Mouse (Mus musculus) lung, postnatal 25 days (tissue): ENCODE data around the gene Lrfn4.

Experiments used
- DNase-seq: peaks from one replicate; pipeline ENCODE4 v3.0.0; 2022; ENCODE audit warnings: low spot score

Lrfn4 gene

DNA sequence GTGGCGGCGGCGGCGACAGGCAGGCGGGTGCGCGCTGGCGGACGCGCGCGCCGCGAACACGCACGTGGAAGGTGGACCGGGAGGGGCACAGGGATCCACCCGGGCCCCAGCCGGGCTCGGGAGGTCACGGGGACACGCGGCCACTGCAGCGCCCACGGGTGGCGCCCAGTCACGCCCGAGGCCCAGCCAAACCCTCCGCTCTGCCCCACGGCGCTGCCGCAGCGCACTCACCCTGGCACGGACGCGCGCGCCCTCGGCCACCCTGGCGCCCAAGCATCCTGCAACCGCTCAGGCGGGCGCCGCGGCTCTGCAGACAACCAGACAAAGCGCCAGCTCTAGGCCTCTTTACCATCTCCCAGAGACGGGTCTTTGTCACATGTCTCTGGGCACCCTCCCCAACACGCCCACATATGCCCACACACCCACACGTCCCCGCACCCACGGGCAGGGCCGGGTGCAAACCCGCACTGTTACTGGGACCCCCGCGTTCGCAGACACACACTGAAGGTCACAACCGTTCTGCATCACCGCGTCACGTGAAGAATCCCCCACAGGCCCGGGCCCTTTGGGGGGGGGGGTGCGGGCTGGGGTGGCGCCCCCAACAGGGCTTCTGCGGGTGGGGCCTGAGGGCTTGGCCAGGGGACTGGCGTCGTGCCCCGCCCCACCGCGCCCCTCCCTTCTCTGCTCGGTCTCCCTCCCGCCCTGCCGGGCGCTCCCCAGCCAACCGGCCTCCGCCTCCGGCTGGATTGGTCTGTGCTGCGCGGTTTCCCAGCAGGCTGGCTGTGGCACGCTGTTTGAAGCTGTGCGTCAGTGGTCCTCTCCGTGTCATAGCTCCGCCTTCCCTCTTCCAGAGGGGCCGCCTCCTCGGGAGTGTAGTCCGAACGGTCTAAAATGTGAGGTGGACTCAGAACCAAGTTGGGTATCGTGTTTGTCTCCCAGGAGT is at the start of gene Lrfn4:
Gene Lrfn4 (minus strand): TSS at position 517 of the 943 bp plus-strand sequence.
- DNase-seq, result peak; percentile 88

DNA sequence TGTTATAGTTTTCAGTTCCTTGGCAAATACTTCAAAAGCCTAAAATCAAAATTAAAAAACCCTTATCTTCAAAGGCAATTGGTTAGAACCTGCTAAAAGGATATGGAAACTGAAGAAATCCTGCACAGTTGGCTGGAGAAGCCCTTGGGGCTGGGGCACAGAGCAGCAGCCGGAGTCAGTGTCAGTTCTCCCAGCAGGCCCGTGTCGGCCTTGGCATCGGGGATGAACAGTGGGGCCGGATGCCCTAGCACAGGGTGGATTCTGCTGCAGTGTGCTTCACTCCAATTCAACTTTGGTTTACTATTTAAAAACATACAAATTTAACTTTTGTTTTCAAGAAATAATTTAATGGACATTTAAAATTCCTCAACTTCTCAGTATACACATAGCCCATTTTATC is 42.7 kb upstream of the Lrfn4 start:
- no peak for DNase-seq

DNA sequence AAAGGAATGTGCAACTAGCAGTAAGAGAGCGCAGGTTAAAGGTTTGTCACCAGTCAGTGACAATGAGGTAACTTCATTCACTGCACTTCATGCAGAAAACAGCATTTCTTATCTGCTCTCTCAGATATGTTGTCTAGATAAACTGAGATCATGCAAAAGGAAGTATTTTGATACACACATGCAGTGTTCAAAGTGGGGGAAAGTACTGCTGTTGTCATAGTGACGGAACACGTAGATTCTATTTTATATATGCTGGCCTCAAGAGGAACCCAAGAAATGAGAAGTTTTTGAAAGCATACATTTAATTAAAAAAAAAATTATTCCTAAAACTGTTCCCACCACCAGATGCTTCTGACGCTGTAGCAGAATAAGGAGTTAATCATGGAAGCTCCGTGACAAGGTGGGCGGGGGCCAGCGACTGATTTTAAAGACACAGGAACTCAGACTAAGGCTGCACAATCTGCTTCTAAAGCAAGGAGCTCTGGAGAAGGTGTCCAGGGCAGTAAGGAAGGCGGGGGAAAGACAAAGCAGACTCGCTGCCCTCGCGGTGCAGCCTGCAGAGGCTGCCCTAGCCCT is 31.5 kb upstream of the Lrfn4 start:
- no peak for DNase-seq

DNA sequence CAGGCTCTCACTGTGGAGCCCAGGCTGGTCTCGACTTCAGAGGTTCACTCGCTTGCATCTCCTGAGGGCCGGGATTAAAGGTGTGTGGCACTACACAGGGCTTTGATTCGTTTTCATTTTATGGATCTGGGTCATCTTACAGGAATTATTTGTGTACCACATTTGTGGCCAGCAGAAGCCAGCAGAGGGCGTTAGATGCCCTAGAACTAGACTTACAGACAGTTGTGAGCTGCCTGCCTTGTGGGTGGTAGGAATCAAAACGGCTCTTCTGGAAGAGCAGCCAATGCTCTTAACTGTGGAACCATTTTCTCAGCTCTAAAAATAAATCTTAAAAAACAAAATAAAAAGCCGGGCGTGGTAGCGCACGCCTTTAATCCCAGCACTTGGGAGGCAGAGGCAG is 28.8 kb upstream of the Lrfn4 start:
- no peak for DNase-seq

- no peak for DNase-seq
Observed at GRCm38 (mm10) chr19:4635986-4636385, 20.5 kb upstream of the Lrfn4 start.

GRCm38 (mm10) chr19:4628819-4629218 is 13.4 kb upstream of the Lrfn4 start:
- peak; percentile 61 for DNase-seq

- DNase-seq, result no peak
Observed at GRCm38 (mm10) chr19:4625829-4626535, 10.5 kb upstream of the Lrfn4 start.

DNA sequence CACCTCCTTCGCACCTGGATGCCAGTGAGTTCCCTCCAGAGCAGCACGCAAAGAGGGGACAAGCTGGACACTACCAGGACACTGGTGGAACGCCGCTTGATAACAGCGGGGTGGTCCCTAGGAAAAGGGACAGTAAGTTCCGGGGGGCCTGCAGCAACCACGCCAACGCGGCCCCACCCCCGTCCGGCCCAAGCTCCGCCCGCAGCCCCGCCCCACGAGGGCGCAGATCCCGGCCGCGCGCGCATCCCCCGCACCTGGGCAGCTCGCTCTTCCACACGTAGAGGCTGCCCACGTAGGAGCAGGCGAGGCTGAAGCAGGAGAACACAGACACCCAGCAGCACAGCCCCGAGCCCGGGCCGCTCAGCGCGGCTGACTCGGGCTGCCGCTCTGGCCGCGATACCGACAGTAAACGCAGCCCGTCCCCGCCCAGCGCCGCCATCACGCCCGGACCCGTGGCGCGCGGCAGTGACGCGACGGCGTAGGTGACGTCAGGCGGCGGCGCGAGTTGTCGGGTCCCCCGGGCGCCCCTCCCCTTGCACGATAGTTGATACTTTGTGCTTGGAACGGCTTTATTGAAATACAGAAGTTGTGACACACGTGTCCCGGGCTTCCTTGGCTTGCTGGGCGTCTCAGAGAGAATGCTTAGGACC is 9.8 kb upstream of the Lrfn4 start, which contains the start of gene Rce1:
Gene Rce1 (minus strand): TSS at position 463 of the 650 bp plus-strand sequence.
- peak; percentile 89 for DNase-seq

GRCm38 (mm10) chr19:4624406-4625178 is 9.1 kb upstream of the Lrfn4 start:
- no peak for DNase-seq

GRCm38 (mm10) chr19:4624006-4624405 is 8.5 kb upstream of the Lrfn4 start:
- DNase-seq, result no peak

DNA sequence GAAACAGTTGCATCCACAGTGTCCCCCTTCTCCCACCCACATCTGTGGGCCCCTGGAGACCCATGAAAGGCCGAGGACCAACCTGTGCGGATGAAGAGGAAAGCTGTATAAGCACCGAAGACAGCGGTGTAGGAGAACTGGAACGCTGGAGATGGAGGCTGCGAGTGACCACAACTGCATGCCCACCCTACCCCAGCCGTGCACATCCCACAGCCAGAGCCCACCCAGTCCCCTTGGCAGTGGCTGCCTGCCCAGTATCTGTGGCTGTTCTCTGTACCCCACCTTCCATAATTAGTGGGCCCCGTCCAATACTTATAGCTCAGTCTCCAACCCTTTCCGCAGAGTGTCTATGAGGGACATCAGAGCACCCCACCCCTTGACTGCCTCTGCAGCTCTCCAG is 8.0 kb upstream of the Lrfn4 start:
- no peak for DNase-seq

GRCm38 (mm10) chr19:4622780-4623179 is 7.3 kb upstream of the Lrfn4 start:
- no peak for DNase-seq

DNA sequence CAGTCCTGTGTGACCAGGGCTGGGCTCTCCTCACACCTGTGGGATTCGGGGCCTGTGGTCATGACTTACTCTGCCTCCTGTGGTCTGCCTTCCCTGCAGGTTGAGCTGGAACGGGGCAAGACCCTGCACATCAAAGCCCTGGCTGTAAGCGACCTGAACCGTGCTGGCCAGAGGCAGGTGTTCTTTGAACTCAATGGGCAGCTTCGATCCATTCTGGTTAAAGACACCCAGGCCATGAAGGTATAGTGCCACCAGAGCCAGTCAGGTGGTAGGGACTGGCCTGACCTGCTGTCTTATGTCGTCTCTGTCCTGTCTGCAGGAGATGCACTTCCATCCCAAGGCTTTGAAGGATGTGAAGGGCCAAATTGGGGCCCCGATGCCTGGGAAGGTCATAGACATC is 5.3 kb upstream of the Lrfn4 start:
- no peak for DNase-seq

- no peak for DNase-seq
Observed at GRCm38 (mm10) chr19:4619461-4619860, 4.0 kb upstream of the Lrfn4 start.

DNA sequence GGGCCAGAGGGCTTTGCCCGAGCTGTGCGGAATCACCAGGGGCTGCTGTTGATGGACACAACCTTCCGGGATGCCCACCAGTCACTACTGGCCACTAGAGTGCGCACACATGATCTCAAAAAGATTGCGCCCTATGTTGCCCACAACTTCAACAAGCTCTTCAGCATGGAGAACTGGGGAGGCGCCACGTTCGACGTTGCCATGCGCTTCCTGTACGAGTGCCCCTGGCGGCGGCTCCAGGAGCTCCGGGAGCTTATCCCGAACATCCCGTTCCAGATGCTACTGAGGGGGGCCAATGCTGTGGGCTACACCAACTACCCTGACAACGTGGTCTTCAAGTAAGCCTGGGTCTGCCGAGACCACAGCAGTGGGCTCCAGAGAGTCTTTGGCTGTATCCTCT is 2.7 kb upstream of the Lrfn4 start:
- peak; percentile 29 for DNase-seq

DNA sequence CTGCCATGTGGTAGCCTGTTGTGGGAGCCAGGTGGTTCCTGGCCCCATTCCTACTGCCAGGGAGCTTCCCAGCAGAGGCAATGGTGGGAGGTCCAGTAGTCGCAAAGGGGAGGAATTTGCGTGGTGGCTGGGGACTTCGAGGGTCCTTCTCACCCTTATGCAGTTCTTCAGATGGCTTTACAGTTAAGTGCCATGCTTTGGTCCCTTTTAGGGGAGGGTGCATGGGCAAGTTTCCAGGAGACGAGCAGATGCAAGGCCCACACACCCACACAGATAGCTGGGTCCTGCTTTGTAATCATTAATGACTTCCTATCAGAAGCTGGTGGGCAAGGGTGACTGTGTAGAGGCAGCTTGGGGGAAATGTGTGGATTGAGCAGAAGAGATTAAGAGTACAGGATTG is 1.1 kb upstream of the Lrfn4 start:
- DNase-seq, result no peak

GRCm38 (mm10) chr19:4614305-4615150 is 939 bp downstream of the Lrfn4 start:
- DNase-seq, result no peak

GRCm38 (mm10) chr19:4613464-4614304 is 1.8 kb downstream of the Lrfn4 start:
- DNase-seq, result no peak

GRCm38 (mm10) chr19:4612181-4612961 is 3.1 kb downstream of the Lrfn4 start:
- no peak for DNase-seq
